Mouse (Mus musculus): ENCODE data around the gene Lrrc1. TPM values are rescaled to one million over a fixed set of nuclear protein-coding genes. Genes with fewer than 3 reads are reported as not detected.

The Lrrc1 gene
- polyA plus RNA-seq, 1 experiment from 2014 or later: 5.2 TPM

- 0 out of 2 replicates have a peak, but pooled peaks have one; percentile 43 for ATAC-seq (replicated peaks)
- no peaks in the 10 kb centered on the region for H3K36me3 ChIP-seq (replicated peaks)
- 28% methylated on average over 6 of the region's 6 CpGs for WGBS
- H3K27ac ChIP-seq: no peak overlapping the region
- H3K4me3 ChIP-seq: no peak overlapping the region
- no peaks in the 10 kb centered on the region for H3K4me1 ChIP-seq
- no peaks in the 10 kb centered on the region for H3K9me3 ChIP-seq
- H3K4me2 ChIP-seq: no peak overlapping the region
- no peak overlapping the region for H3K9ac ChIP-seq
- H3K27me3 ChIP-seq (replicated peaks): no peaks in the 10 kb centered on the region
These were observed 136.5 kb downstream of the Lrrc1 start for GRCm38 (mm10) chr9:77408053-77408603.

GRCm38 (mm10) chr9:77406906-77407305 lies 137.8 kb downstream of the Lrrc1 start:
- Histone ChIP-seq H3K4me1 (no peaks in the 10 kb centered on the region), H3K9ac (no peak overlapping the region), H3K27ac (no peak overlapping the region), H3K27me3 (replicated peaks) (no peaks in the 10 kb centered on the region), H3K36me3 (replicated peaks) (no peaks in the 10 kb centered on the region), H3K4me3 (no peak overlapping the region), H3K4me2 (no peak overlapping the region), H3K9me3 (no peaks in the 10 kb centered on the region)
- 60% methylated on average over 7 of the region's 7 CpGs for WGBS
- ATAC-seq (replicated peaks): no peak

- WGBS: 88% methylated on average over 4 of the region's 4 CpGs
These were observed 140.2 kb downstream of the Lrrc1 start for GRCm38 (mm10) chr9:77404458-77404857.

GRCm38 (mm10) chr9:77403961-77404360 lies 140.7 kb downstream of the Lrrc1 start:
- WGBS: 83% methylated on average over 6 of the region's 6 CpGs
- H3K4me1 ChIP-seq: peaks cover 4% of the 10 kb centered on the region; the same call in 1 of the 2 replicates
- H3K36me3 ChIP-seq (replicated peaks): no peaks in the 10 kb centered on the region
- no peak overlapping the region for H3K9ac ChIP-seq
- H3K4me3 ChIP-seq: no peak overlapping the region
- no peaks in the 10 kb centered on the region for H3K27me3 ChIP-seq (replicated peaks)
- no peaks in the 10 kb centered on the region for H3K9me3 ChIP-seq
- no peak overlapping the region for H3K4me2 ChIP-seq
- no peak for ATAC-seq (replicated peaks)
- H3K27ac ChIP-seq: no peak overlapping the region

More at GRCm38 (mm10) chr9:77404458-77404857, 140.2 kb downstream of the Lrrc1 start:
- Histone ChIP-seq H3K36me3 (replicated peaks) (no peaks in the 10 kb centered on the region), H3K27ac (no peak overlapping the region), H3K4me2 (no peak overlapping the region), H3K4me3 (no peak overlapping the region), H3K27me3 (replicated peaks) (no peaks in the 10 kb centered on the region), H3K9me3 (no peaks in the 10 kb centered on the region), H3K4me1 (no peaks in the 10 kb centered on the region), H3K9ac (no peak overlapping the region)
- ATAC-seq (replicated peaks): no peak

- ATAC-seq (replicated peaks): no peak
- Histone ChIP-seq H3K36me3 (replicated peaks) (no peaks in the 10 kb centered on the region), H3K27ac (no peak overlapping the region), H3K27me3 (replicated peaks) (no peaks in the 10 kb centered on the region), H3K4me1 (peaks cover 6% of the 10 kb centered on the region), H3K4me2 (no peak overlapping the region), H3K9me3 (no peaks in the 10 kb centered on the region), H3K9ac (no peak overlapping the region), H3K4me3 (no peak overlapping the region)
- WGBS: 68% methylated on average over 1 of the region's 1 CpGs
These were observed 141.7 kb downstream of the Lrrc1 start for GRCm38 (mm10) chr9:77402971-77403370.

- H3K4me1 ChIP-seq: peaks cover 6% of the 10 kb centered on the region
- H3K4me2 ChIP-seq: no peak overlapping the region
- H3K27ac ChIP-seq: no peak overlapping the region
- ATAC-seq (replicated peaks): no peak
- no peak overlapping the region for H3K9ac ChIP-seq
- no peaks in the 10 kb centered on the region for H3K27me3 ChIP-seq (replicated peaks)
- H3K36me3 ChIP-seq (replicated peaks): no peaks in the 10 kb centered on the region
- 84% methylated on average over 5 of the region's 5 CpGs for WGBS
- H3K9me3 ChIP-seq: no peaks in the 10 kb centered on the region
- H3K4me3 ChIP-seq: no peak overlapping the region
These were observed 144.9 kb downstream of the Lrrc1 start for GRCm38 (mm10) chr9:77399801-77400200.

GRCm38 (mm10) chr9:77398856-77399631 lies 145.6 kb downstream of the Lrrc1 start:
- peak; percentile 92 for ATAC-seq (replicated peaks)
- Histone ChIP-seq H3K36me3 (replicated peaks) (no peaks in the 10 kb centered on the region), H3K27ac (0 out of 2 replicates have a peak overlapping the region, but pooled peaks have one; percentile 32), H3K9ac (no peak overlapping the region), H3K4me2 (no peak overlapping the region), H3K4me3 (no peak overlapping the region), H3K27me3 (replicated peaks) (no peaks in the 10 kb centered on the region), H3K4me1 (peaks cover 6% of the 10 kb centered on the region), H3K9me3 (no peaks in the 10 kb centered on the region)
- 36% methylated on average over 13 of the region's 13 CpGs for WGBS

GRCm38 (mm10) chr9:77397027-77397426 lies 147.6 kb downstream of the Lrrc1 start:
- Histone ChIP-seq H3K27me3 (replicated peaks) (no peaks in the 10 kb centered on the region), H3K36me3 (replicated peaks) (no peaks in the 10 kb centered on the region), H3K4me3 (no peak overlapping the region), H3K9me3 (no peaks in the 10 kb centered on the region), H3K4me1 (peaks cover 6% of the 10 kb centered on the region), H3K27ac (no peak overlapping the region), H3K4me2 (no peak overlapping the region), H3K9ac (no peak overlapping the region)
- no peak for ATAC-seq (replicated peaks)
- 77% methylated on average over 4 of the region's 4 CpGs for WGBS

- Histone ChIP-seq H3K27me3 (replicated peaks) (no peaks in the 10 kb centered on the region), H3K9ac (no peak overlapping the region), H3K4me2 (no peak overlapping the region), H3K27ac (no peak overlapping the region), H3K36me3 (replicated peaks) (no peaks in the 10 kb centered on the region), H3K4me1 (no peaks in the 10 kb centered on the region), H3K9me3 (no peaks in the 10 kb centered on the region), H3K4me3 (no peak overlapping the region)
- no peak for ATAC-seq (replicated peaks)
- WGBS: 89% methylated on average over 10 of the region's 10 CpGs
These were observed 153.4 kb downstream of the Lrrc1 start for GRCm38 (mm10) chr9:77391248-77391647.

- H3K4me2 ChIP-seq: no peak overlapping the region
- H3K9me3 ChIP-seq: no peaks in the 10 kb centered on the region
- H3K36me3 ChIP-seq (replicated peaks): no peaks in the 10 kb centered on the region
- no peaks in the 10 kb centered on the region for H3K27me3 ChIP-seq (replicated peaks)
- H3K9ac ChIP-seq: no peak overlapping the region
- no peak overlapping the region for H3K4me3 ChIP-seq
- H3K27ac ChIP-seq: no peak overlapping the region
- ATAC-seq (replicated peaks): no peak
- H3K4me1 ChIP-seq: no peaks in the 10 kb centered on the region
- 88% methylated on average over 8 of the region's 8 CpGs for WGBS
These were observed 155.7 kb downstream of the Lrrc1 start for GRCm38 (mm10) chr9:77388956-77389355.

- ATAC-seq (replicated peaks): no peak
- H3K9ac ChIP-seq: no peak overlapping the region
- H3K4me1 ChIP-seq: no peaks in the 10 kb centered on the region
- H3K4me2 ChIP-seq: no peak overlapping the region
- no peaks in the 10 kb centered on the region for H3K36me3 ChIP-seq (replicated peaks)
- 67% methylated on average over 1 of the region's 1 CpGs for WGBS
- no peak overlapping the region for H3K4me3 ChIP-seq
- no peaks in the 10 kb centered on the region for H3K9me3 ChIP-seq
- H3K27ac ChIP-seq: no peak overlapping the region
- no peaks in the 10 kb centered on the region for H3K27me3 ChIP-seq (replicated peaks)
These were observed 157.9 kb downstream of the Lrrc1 start for GRCm38 (mm10) chr9:77386751-77387150.

- Histone ChIP-seq H3K4me3 (no peak overlapping the region), H3K4me2 (no peak overlapping the region), H3K9me3 (no peaks in the 10 kb centered on the region), H3K9ac (no peak overlapping the region), H3K27ac (no peak overlapping the region), H3K4me1 (no peaks in the 10 kb centered on the region), H3K36me3 (replicated peaks) (no peaks in the 10 kb centered on the region), H3K27me3 (replicated peaks) (no peaks in the 10 kb centered on the region)
- ATAC-seq (replicated peaks): no peak
- WGBS: 90% methylated on average over 12 of the region's 12 CpGs
These were observed 159.1 kb downstream of the Lrrc1 start for GRCm38 (mm10) chr9:77385611-77386010.

- Histone ChIP-seq H3K9me3 (no peaks in the 10 kb centered on the region), H3K9ac (no peak overlapping the region), H3K4me2 (no peak overlapping the region), H3K36me3 (replicated peaks) (no peaks in the 10 kb centered on the region), H3K4me3 (no peak overlapping the region), H3K27ac (no peak overlapping the region), H3K27me3 (replicated peaks) (no peaks in the 10 kb centered on the region), H3K4me1 (no peaks in the 10 kb centered on the region)
- whole genome bisulfite sequencing: 87% methylated on average over 9 of the region's 9 CpGs
- no peak for ATAC-seq (replicated peaks)
These were observed 160.0 kb downstream of the Lrrc1 start for GRCm38 (mm10) chr9:77384651-77385050.

Data from midbrain, embryonic 15.5 days (tissue).